Mouse (Mus musculus) mouse trophoblast stem cell (cell line): Measurements from ENCODE around the gene Canx.

Experiments used
- in situ Hi-C, 2 experiments: fragments of 300-500 bp; cut with MseI, MboI; formaldehyde crosslinking; loops; 2 replicates in 1 of 2; 3 replicates in 1 of 2; pipeline ENCODE4 v1.15.1; 2025

Gene Canx

DNA sequence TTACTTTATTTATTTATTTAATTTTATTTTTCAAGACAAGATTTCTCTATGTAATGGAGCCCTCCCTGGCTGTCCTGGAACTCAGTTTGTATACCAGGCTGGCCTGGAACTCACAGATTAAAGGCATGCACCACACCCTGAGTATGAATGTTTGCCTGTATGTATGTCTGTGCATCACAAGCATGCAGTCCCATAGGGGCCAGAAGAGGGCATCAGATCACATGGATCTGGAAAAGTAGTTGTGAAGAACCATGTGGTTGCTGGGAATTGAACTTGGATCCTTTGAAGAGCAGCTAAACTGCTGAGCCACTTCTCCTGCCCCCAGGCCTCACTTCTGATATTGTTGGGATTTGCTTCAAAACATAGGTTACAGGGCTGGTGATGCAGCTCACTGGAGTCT is 48.4 kb downstream of the Canx start:
- in situ Hi-C loops: no loop called here

DNA sequence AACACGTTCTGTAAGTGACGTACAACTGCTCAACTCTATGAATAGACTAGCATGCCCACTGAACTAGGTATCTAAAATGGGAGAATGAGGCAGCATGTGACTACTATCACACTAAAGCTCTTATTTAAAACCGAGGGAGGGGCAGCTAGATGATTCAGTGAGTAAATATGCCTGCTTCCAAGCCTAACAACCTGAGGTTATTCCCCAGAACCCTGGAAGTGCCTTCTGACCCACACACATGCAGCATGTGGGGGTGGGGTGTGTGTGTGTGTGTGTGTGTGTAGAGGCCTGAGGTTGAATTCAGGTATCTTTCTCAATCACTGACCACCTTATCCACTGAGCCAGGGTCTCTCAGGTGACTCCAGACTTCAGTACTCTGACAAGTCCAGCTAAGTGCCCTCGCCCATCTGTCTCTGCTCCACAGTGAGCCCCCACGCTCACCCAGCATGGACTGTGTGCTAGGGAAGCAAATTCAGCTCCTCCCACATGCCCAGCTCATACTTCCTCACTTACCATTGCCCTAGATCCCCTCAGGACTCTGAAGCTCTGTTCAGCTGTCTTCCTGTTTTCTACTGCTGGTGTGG is 49.8 kb downstream of the Canx start:
- in situ Hi-C loops: no loop called here

DNA sequence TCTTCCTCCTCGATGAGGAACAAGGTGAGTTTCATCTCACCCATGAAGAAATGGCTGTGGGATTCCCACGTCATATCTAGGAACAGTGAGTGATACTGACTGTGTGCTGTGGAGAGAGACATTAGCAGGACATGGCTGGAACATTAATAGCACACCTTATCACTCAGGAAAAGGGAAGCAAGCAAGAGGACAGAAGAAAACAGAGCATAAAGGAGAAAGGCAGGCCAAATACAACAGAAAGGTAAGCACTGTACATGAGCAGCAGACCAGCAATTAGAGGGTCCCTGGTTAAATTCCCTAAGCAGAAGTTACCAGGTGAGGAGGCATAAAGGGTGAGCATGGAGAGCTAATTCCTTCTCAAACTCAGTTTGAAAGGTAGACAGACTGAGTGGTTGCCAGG is 50.4 kb downstream of the Canx start:
- in situ Hi-C loops: no loop called here

DNA sequence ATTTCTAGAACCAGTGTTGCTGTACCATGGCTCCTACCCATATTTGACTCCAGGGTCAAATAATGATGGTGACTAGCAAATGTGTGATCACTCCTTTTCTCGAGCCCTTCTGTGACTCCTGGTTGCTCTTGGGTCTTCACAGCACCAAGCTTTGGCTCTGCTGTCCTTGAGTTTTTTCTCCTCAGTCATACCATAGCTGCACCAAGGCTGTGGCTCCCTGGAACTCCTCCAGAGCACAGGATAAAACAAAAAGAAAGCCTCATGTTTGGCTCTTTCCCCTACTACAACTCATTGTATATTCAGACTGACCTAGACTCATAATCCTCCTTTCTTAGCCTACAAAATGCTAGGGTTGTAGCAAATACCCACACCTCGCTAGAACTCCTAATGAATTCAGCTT is 52.7 kb downstream of the Canx start:
- in situ Hi-C loops: no loop called here

DNA sequence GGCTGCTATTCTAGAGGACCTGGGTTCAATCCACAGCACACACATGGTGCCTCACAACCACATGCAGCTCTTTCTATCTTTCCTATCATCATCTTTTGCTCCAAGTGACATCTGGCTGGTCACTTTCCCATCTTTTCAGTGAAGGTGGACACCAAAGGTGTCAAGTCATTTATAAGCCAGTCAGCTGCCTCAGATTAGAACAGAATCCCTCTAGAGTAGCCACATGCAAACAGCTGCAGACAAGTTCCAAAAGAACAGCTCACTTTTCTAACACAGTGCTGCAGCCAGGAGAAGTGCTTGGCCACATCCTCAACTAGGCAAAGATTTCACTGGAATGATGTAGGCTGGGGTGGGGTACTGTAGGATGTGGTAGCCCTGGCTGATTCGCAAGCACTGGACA is 55.6 kb downstream of the Canx start:
- in situ Hi-C loops: no loop called here

DNA sequence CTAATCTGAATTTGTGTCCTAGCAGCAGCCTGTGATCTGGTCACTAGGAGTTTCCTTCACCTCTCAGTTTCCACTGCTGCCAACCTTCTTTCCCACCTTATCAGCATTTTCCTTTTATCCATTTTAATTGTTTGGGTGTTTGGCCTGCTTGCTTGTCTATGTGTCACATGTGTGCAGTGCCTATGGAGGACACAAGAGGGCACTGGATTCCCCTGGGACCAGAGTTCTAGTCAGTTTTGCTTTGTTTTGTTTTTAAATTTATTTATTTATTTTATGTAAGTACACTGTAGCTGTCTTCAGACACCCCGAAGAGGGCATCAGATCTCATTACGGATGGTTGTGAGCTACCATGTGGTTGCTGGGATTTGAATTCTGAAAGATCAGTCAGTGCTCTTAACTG is 56.3 kb downstream of the Canx start:
- in situ Hi-C loops: no loop called here

DNA sequence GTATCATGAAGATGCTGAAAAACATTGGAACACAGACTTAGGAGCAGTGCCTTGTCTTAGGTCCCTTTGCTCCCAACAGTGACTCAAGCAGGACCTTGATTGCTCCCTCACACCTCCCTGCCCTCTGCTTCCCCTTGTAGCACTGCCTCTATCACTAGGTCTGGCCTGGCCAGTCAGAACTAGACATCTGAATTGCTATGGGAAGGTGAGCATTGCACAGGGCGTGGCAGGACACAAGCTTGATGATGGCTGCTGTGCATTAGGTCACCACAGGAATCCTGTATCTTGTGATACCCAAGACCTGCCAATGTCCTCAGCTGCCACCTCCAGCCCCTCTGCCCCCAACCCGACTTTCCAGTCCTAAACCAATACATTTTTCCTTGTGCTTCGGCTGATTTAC is 58.5 kb downstream of the Canx start:
- in situ Hi-C loops: no loop called here

DNA sequence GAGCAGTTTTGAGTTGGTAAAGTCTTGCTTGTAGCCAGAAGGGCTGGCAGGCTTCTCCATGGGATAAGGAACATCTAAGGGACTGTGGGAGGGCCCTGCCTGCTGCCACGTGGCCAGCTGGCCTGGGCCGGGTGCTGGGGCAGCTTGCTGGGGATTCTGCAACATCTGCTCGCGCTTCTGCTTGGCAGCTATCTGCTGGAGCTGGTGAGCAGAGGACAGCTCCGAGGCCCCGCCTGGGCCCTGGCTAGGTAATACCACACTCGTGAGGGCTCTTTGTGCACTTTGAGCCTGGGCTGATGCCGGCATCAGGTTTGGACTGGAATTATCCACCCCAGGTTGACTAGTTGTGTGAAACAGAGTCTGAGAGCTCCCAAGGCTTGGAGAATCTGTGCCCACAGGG is 59.5 kb downstream of the Canx start:
- in situ Hi-C loops: no loop called here

DNA sequence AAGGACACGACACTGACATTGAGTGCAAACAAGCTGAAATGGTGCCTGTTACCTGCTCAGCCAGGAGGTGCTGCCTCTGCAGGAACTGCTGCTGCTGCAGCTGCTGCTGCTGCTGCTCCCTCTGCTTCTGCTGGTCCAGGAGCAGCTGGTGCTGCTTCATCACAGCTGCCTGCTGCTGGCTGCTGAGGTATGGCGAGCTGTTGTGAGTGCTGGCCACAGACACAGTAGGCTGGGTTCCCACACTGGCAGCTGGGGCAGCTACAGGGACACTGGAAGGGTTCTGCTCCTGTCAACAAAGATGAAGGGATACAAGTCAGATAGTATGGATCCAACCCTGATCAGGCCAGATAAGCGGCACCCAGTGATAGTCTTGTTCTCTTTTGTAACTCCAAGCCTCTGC is 62.3 kb downstream of the Canx start:
- in situ Hi-C loops: no loop called here

DNA sequence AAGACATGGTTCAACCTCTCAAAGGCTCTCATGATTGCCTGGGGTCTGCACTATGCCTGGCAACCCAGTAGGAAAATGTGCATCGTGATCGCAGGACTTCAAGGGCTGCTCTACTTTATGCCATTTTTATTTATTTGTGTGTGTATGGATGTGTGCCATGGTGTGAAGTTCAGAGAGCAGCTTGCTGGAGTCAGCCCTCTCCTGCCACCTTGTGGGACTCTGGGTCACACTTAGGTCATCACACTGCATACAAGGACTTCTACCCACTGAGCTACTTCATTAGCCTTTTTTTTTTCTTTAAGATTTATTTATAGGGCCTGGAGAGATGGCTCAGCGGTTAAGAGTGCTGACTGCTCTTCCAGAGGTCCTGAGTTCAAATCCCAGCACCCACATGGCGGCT is 63.5 kb downstream of the Canx start:
- in situ Hi-C loops: no loop called here

DNA sequence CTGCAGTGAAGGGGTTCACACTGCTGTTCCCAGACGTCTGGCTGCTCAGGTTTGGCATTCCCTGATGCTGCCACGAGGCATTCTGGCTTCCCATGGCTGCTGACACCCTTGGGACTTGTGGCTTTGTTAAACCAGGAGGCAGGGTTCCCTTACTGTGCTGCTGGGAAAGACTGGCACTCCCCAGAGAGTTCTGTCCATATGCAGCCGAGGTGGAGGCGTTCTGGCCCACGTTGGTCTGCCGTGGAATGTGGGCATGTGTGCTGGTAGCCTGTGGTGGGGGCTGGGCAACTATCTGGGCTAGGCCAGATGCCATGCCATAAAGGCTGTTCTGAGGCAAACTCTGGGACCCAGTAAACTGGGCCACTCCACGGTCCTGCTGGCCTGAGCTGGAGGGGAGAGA is 67.2 kb downstream of the Canx start:
- in situ Hi-C loops: no loop called here

DNA sequence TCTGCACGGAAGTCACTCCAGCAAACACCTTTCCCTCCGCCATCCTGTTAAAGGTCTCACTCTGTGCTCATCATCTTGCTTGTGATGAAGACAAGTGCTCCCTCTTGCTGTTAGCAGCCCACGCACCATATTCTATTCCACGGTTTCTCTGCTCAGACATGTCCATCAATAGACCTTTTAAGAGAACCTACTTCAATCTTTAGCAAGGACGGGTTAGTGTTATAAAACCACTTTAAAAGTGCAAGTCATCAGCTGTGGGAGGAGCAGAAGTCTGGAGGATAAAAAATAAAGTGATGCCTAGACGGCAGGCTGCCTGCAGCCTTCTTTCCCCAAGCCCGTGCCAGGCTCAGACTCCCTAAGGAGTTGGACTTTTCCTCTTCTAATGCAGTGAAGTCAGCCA is 68.9 kb downstream of the Canx start:
- in situ Hi-C loops: no loop called here

DNA sequence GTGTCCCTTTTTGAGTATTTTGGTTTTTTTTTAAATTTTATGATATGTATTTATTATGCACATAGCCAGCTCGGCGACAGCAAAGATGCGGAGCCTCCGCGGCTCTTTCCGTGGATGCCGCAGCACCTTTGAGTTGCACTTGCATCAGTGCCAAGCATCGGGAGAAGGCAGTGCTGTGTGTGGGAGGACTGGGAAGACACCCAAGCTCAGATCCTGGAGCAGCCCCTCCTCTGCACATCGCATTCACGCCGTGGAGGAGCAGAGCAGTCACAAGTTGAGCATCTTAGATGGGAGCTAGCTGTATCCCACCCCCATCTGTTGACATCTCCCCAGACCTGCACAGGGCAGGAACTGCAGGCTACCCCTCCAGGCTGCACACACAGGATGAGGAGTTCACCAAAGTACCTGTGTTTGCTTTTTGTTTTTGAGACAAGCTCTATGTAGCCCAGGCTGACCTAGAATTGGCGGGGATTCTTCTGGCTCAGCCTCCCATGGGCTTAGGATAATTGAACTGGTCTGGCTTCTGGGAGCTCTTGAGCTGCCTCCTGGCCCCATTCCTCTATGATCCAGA is 71.4 kb downstream of the Canx start:
- in situ Hi-C loops: no loop called here

DNA sequence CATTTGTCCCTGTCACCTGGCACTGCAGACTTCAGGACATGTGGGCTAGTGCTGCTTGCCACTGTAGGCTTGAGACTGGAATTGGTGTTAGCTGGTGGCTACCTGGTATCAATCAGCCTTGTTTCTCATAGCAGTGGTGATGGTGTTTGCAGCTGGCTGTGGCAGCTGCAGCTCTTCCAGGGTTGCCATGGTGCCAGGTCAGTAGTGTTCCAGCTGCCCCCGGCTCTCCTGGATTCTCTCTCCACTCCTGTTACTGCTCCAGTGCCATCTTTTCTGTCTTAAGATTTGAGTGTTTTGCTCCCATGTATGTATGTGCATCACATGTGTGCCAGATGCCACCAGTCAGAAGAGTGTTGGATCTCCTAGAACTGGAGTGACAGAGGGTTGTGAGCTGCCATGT is 72.1 kb downstream of the Canx start:
- in situ Hi-C loops: no loop called here

DNA sequence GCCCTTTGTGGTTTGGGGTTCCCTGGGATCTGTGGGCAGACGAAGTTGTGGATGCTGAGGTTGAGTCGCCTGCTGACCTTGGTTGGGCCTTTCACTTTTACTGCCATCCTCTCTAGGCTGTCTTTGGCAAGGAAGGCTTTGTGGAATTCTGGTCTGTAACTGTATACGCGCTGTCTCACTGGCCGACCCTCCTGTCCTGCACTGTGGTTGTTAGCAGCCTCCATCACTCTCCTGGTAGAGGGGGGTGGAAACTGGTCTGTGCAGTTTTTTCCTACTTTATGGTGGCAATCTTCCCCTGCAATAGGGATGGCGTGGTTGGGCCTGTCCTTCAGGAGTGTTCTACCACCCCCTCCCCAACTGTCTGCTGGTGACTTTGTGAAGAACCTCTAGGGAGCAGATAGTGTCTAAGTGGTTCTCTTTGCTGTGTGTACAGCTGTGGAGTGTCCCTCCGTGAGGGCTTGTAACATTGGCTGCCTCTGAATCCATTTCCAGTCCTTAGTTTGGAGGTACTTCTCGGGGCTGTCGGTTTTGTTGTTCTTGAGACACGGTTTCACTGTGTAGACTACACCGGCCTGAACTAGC is 72.7 kb downstream of the Canx start:
- in situ Hi-C loops: no loop called here

DNA sequence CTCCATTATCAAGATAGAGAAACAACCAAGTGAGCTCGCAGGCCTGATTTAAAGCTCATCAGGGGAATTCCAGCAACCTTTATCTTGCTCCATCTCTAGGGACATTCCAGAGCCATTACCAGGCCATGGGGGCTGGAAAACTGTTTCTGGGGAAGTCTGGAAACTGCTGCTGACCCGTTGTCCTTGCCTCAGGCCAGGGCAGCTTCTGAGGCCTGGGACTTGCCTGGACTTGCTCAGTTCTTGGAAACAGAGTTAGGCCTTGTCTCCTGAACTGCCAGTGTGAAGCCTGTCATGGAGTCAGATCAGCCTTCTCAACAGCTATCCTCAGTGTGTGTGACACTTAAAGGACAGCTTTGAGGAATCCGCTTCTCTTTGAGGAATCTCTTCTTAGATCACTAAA is 73.3 kb downstream of the Canx start:
- in situ Hi-C loops: no loop called here

DNA sequence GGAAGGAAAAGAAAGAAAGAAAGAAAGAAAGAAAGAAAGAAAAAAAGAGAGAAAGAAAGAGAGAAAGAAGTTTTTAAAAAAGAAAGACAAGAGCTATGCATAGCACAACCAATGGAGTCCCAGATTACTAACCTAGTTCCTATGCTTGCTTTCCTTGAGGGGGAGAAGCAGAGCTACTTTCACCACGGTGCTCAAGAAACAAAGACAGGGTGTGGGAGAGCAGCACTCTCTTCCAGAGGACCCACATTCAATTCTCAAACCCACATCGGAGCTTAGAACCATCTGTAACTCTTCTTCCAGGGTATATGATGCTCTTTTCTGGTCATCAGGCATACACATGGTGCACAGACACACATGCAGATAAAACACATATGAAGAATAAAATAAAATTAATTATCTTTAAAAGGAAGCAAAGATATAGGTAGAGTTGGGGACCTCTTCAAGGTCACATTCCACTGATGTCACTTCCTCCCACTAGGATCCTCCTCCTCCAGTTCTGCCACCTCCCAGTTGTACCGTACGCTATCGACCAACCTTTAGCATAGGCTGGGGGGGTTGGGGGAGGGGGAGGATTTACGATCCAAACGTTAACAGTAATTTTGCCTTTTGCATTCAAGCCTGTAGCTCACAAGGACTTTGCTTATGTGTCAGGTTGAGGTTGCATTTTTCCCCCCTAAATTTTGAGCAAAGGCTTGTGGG is 76.9 kb downstream of the Canx start:
- in situ Hi-C loops: no loop called here

DNA sequence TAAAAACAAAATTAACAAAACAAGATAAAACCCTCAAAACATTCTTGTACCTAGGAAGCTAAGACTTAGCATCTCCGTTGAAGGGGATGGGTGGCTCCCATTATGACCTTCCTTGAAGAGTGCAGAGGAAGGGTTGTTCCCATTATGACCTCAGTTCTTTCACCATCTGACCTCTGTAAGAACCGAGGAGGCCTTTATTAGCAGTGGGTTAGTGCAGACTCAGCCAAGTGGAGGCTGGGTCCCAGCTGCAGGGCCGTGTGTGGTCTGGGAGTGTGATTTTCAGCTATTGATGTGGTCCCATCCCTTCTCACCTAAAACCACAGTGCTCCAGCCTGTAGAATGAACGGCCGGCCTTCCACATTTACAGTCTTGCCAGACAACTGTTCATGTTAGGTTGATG is 80.2 kb downstream of the Canx start:
- in situ Hi-C loops: no loop called here
